Mouse (Mus musculus) ES-E14 (cell line): ENCODE data around the gene Zfp740. TPM values are rescaled to one million over a fixed set of nuclear protein-coding genes. Genes with fewer than 3 reads are reported as not detected.

Source experiments
- DNase-seq: peaks from one replicate; pipeline ENCODE4 v3.0.0-alpha.2; 2013; ENCODE audit warnings: low read depth, low spot score
- H3K27ac ChIP-seq: 2 replicates; pipeline ENCODE4 v1.5.1; 2012; ENCODE audit warnings: low read depth, mild to moderate bottlenecking, low read length, moderate library complexity, mixed read lengths; ENCODE audit not compliant: poor library complexity, insufficient read depth, severe bottlenecking
- H3K36me3 ChIP-seq: 2 replicates; pipeline ENCODE4 v1.6.1; 2012; ENCODE audit warnings: mild to moderate bottlenecking, low read length, moderate library complexity, mixed read lengths; ENCODE audit not compliant: control insufficient read depth, poor library complexity, insufficient read depth, severe bottlenecking
- H3K4me1 ChIP-seq, 2 experiments: fragments of 150-350 bp in 1 of 2; sonication (generic) in 1 of 2; 2 replicates each; pipeline ENCODE4 v1.6.1; 2012; ENCODE audit warnings: low read length in 2 of 2, mild to moderate bottlenecking in 1 of 2, mixed read lengths in 1 of 2; ENCODE audit not compliant: control insufficient read depth in 2 of 2, insufficient read depth in 2 of 2, poor library complexity in 1 of 2
- H3K4me3 ChIP-seq, 2 experiments: fragments of 150-350 bp in 1 of 2; sonication (generic) in 1 of 2; 2 replicates each; pipeline ENCODE4 v1.5.1; 2012; ENCODE audit warnings: low read length in 2 of 2, low read depth in 1 of 2, mild to moderate bottlenecking in 1 of 2, mixed read lengths in 1 of 2; ENCODE audit not compliant: insufficient read depth in 1 of 2, poor library complexity in 1 of 2, severe bottlenecking in 1 of 2
- H3K9ac ChIP-seq: 2 replicates; pipeline ENCODE4 v1.6.1; 2012; ENCODE audit warnings: low read depth, mild to moderate bottlenecking, low read length, mixed read lengths; ENCODE audit not compliant: poor library complexity, insufficient read depth, severe bottlenecking
- H3K9me3 ChIP-seq: fragments of 150-350 bp; sonication (generic); 2 replicates; pipeline ENCODE4 v1.6.1; 2012; ENCODE audit warnings: low read depth, mild to moderate bottlenecking, low read length; ENCODE audit not compliant: control insufficient read depth, insufficient read depth
- CHD2 ChIP-seq: IDR thresholded peaks from 2 replicates; pipeline ENCODE4 v1.6.1; 2014; ENCODE audit warnings: mild to moderate bottlenecking, low read depth, low read length, inconsistent platforms
- HCFC1 ChIP-seq: IDR thresholded peaks from 2 replicates; pipeline ENCODE4 v1.6.1; 2012; ENCODE audit warnings: low read length, inconsistent platforms, borderline replicate concordance; ENCODE audit not compliant: insufficient read depth
- MAFK ChIP-seq: IDR thresholded peaks from 2 replicates; pipeline ENCODE4 v1.6.1; 2014; ENCODE audit warnings: mild to moderate bottlenecking, low read depth, low read length, inconsistent platforms; ENCODE audit not compliant: insufficient read depth
- ZC3H11A ChIP-seq: IDR thresholded peaks from 2 replicates; pipeline ENCODE4 v1.6.1; 2012; ENCODE audit warnings: low read depth, mild to moderate bottlenecking, inconsistent platforms, low read length, borderline replicate concordance
- ZNF384 ChIP-seq: IDR thresholded peaks from 2 replicates; pipeline ENCODE4 v1.6.1; 2012; ENCODE audit warnings: low read depth, low read length, inconsistent platforms
- in situ Hi-C, 2 experiments: fragments of 600-800 bp; cut with MboI; formaldehyde crosslinking; loops; one replicate each; pipeline ENCODE4 v1.15.1; 2025; ENCODE audit warnings: low sequenced_read_pairs in 2 of 2, inconsistent platforms in 1 of 2; ENCODE audit not compliant: unreplicated experiment in 2 of 2
- total RNA-seq: library from RNA; depleted of rRNA; stranded (reverse); fragments of 300-350 nt; gene quantifications from 2 replicates; pipeline ENCODE4 v1.2.3, GENCODE M21; 2012

Gene Zfp740
- total RNA-seq, 1 experiment: 98.5 TPM

DNA sequence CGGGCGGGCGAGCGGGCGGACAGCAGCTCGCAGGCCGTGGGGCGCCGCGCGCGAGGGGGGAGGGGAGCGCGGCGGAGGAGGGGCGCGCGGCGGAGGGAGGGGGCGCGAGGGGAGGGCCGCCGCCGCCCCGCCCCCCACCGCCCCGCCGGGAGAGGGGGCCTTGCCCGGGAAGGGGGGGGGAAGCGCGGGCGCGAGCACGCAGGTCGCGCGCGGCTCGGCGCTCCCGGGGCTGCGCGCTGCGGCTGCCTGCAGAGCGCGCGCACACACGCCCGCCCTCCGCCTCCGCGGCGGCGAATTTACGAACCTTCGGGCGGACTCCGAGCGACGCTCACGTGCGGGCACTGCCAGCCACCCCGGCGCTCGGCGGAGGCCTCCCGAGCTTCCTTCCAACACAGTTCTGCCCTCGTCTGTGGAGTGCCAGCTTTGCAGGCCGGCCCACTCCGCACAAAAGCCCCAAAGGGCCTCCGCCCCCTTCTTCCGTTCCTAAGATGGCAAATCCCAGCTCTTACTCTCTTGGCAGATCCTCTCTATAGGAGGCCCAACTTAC lies 859 bp downstream of the Zfp740 start:
- in situ Hi-C loops: no loop called here
- Histone ChIP-seq H3K36me3 (peaks cover 28% of the 10 kb centered on the region), H3K4me3 (peak overlapping the region; percentile 96), H3K9ac (peak overlapping the region; percentile 97), H3K27ac (peak overlapping the region; percentile 99), H3K4me1 (peaks cover 8 to 12% of the 10 kb centered on the region in 2 experiments), H3K9me3 (no peaks in the 10 kb centered on the region)
- TF ChIP-seq ZNF384: no peak
- TF ChIP-seq MAFK: no peak
- TF ChIP-seq CHD2: no peak
- no peak for TF ChIP-seq HCFC1
- no peak for TF ChIP-seq ZC3H11A
- no peak for DNase-seq

DNA sequence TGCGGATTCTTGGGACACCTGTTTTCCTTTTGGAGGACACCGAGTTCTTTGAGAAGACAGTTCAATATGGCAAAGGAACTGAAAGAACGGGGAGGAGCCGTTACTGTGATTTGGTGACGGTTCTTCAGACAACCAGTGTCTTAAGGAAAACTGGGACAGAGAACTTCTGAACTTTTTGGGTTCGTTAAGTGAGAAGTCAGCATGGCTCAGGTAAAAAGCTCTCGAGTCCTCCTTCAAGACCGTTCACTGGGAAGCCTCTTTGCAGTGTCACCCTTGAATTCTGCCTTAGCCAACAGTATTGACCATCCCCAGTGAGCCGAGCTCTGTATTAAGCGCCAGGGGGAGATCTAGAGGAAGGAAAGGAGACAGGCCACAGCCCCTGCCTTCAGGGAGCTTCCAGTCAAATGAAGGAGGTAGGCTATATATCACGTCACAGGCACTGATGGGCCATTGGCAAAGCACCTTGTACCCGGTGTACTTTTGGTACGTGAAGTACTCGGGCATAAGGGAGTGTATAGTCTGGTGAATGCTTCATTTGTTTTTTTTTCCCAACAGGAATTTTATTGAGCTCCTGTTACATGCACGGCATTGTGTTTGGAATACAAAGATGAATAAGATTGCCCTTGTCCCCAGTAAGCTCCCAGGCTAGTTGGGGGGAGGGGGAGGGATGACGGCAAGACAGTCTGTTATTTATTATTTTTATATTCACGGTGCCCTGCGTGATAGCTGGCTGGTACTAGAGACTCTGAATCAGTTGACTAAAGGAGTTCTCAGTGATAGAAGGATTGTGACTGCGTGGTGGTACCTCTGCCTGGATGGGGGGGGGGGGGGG lies 1.8 kb downstream of the Zfp740 start, which contains the start of gene Csad:
Csad (minus strand) TSS at position 51 of the 832 bp plus-strand sequence.
- in situ Hi-C loops: no loop called here
- peak within 1 kb of the TSS; percentile 97 for H3K9ac ChIP-seq
- peaks cover 32% of the 10 kb centered on the region for H3K36me3 ChIP-seq
- peaks cover 8 to 14% of the 10 kb centered on the region in 2 experiments for H3K4me1 ChIP-seq
- H3K4me3 ChIP-seq: peak within 1 kb of the TSS; percentile 96
- no peaks in the 10 kb centered on the region for H3K9me3 ChIP-seq
- peak within 1 kb of the TSS; percentile 99 for H3K27ac ChIP-seq
- no peak for TF ChIP-seq ZC3H11A
- no peak for TF ChIP-seq MAFK
- no peak for TF ChIP-seq CHD2
- TF ChIP-seq HCFC1: no peak
- TF ChIP-seq ZNF384: no peak
- no peak for DNase-seq

DNA sequence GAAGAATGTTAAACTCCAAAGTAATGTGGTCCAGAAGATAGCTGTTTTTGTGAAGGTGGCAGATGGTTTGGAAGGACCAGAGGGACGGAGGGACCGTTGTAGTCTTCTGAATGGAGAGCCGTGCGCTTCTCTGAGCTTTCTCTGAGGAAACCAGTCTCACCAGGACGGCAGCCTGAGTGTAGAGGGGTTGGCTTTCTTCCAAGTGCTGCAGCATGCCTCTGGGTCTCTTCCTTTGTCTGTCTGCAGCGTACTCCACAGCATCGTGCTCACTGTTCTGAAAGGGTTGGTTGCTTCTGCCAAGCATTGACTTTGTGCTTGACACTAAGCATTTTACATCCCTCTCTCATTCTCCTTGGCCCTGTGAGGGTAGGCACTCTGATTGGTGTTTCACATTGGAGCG lies 2.7 kb downstream of the Zfp740 start:
- no peak for DNase-seq
- Histone ChIP-seq H3K36me3 (peaks cover 39% of the 10 kb centered on the region), H3K4me1 (peaks cover 8 to 17% of the 10 kb centered on the region in 2 experiments), H3K4me3 (peak overlapping the region; percentile 88 to 96), H3K9me3 (no peaks in the 10 kb centered on the region), H3K27ac (peak overlapping the region; percentile 99; the same call in 1 of the 2 replicates), H3K9ac (peak overlapping the region; percentile 97; the same call in 1 of the 2 replicates)
- in situ Hi-C loops: no loop called here
- TF ChIP-seq CHD2 (no peak), ZC3H11A (no peak), HCFC1 (no peak), ZNF384 (no peak), MAFK (no peak)

DNA sequence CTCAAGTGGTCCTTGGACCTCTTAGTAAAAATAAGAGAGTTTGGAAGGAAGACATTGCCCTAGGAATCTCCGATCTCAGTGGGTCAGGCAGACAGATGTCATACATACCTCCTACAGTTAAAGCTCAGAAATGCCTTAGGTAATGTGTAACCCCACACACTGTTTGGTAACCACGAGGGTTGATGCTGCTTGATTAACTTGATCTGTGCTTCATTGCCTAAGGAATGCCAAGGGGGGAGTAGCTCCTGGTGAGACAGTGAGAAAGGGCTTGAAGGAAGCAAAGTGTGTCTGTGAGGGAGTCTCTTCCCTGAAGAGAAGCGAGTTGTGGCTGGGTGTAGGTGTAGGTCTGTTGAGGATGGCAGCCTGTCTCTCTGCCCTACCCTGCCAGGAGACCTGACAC lies 4.3 kb downstream of the Zfp740 start:
- TF ChIP-seq ZC3H11A: no peak
- TF ChIP-seq CHD2: no peak
- TF ChIP-seq MAFK: no peak
- TF ChIP-seq ZNF384: no peak
- no peak for TF ChIP-seq HCFC1
- in situ Hi-C loops: no loop called here
- Histone ChIP-seq H3K27ac (peak overlapping the region; percentile 45; the same call in 1 of the 2 replicates), H3K9ac (peak overlapping the region; percentile 34; the same call in 1 of the 2 replicates), H3K4me1 (peaks cover 9 to 22% of the 10 kb centered on the region in 2 experiments), H3K36me3 (peaks cover 40% of the 10 kb centered on the region), H3K4me3 (peak overlapping the region in 1 of 2 experiments; percentile 3; a peak in 1 of 4 replicates), H3K9me3 (no peaks in the 10 kb centered on the region)
- DNase-seq: no peak
